Mouse (Mus musculus): ENCODE measurements around the gene Casp9.

The Casp9 gene

DNA sequence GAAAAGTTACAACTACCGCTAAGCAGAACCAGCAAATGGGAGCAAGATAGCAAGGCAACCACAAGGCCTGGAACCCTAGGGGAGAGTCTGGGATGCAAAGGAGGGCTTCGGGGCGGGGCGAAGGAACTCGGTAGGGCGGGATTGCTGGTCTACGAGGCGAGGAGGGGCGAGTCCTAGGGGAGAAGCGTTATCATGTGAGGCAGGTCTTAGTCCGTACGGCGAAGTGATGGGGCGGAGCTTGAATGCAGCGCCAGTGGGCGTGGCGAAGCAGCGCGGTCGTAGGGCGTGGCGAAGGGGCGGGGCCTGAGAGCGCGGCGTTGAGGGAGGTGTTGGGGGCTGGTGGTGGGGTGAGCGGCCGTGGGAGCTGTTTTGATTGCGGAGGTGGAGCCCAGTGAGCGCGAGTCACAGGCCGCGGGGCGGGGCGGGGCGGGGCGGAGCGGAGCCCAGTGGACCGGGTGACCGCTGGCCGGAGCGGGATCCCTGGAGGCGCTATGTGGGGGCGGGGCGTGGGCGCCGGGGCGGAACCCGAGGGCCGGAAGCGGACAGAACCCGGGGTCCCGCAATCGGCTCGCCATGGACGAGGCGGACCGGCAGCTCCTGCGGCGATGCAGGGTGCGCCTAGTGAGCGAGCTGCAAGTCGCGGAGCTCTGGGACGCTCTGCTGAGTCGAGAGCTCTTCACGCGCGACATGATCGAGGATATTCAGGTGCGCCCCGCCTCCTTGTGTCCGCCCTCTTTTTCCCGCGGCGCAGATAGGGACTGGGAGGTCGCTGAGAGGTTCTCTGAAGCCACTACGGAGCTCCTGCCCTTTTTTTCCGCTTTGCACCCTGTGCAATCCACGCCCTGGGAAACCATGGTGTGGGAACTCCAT, at the start of gene Casp9:
TSS of gene Casp9 (plus strand) at position 331 of the 870 bp plus-strand sequence.
- DNase-seq (ENCODE audit: low read depth, low spot score), result peak; percentile 99

DNA sequence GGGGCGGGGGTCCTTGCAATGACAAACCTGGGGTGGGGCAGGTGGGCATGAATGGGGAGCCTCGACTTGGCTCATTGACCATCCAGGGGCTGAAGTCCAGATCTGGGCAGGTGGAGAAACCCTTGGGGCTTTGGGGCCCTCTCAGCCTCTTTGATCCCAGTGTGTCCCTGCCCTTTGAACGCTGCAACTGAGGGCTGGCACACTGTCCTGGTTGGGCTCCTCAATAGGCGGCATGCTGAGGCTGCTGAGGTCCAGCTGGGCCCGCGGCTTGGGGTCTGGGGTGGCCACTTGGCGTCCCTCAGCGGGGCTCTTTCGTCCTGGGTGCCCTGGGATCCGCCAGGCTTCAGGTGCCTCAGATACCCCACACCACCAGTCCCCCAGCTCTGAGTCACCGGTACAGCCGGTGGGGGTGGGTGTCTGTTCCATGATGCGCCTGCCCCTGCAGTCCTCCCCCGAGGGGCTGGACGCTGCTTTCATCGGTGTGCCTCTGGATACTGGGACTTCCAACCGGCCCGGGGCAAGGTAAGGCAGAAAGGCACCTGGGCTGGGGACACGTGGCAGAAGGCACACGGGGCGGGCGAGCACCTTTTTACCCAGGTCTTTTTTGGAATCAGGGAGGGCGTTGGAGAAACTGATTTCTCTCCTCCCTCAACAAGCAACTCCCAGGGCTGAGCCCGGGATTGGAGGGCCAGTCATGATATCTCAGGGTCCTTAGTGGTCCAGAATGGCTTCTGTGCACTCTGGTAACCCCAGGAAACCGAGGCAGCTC, 46.6 kb upstream of the Casp9 start, which contains the start of gene Agmat:
TSS of gene Agmat (plus strand) at position 95 of the 769 bp plus-strand sequence.
- no peak for DNase-seq (ENCODE audit: low read depth, low spot score)

DNA sequence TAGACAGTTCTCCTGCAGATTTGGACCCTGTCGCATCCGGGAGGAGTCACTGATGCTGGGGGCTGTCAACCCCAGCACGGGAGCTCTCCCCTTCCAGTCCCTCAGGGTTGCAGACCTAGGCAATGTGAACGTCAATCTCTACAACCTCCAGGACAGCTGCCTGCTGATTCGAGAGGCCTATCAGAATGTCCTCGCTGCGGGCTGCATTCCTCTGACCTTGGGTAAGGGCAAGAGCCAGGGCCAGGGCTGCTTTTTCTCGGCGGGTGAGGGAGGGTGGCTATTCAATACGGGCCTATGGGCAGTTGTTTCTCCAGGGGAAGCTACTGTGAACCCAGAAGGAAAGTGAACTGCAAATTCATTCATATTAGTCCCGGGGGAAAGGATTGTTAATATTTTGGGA, 43.9 kb upstream of the Casp9 start:
- DNase-seq (ENCODE audit: low read depth, low spot score), result peak; percentile 38

DNA sequence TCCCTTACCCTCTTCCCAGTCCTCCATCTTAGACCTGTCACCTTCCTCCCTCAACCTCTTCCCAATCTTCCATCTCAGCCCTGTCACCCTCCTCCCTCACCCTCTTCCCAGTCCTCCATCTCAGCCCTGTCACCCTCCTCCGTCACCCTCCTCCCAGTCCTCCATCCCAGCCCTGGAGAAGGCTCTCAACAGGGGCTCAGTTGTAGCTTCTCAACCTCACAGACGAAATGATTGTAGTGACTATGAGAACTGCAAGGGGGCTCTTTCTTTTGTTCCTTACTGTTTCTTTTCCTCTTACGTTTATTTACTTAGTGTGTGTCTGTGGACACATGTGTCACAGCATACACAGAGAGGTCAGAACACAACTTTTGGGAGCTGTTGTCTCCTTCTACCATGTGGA, 42.6 kb upstream of the Casp9 start:
- no peak for DNase-seq (ENCODE audit: low read depth, low spot score)

DNA sequence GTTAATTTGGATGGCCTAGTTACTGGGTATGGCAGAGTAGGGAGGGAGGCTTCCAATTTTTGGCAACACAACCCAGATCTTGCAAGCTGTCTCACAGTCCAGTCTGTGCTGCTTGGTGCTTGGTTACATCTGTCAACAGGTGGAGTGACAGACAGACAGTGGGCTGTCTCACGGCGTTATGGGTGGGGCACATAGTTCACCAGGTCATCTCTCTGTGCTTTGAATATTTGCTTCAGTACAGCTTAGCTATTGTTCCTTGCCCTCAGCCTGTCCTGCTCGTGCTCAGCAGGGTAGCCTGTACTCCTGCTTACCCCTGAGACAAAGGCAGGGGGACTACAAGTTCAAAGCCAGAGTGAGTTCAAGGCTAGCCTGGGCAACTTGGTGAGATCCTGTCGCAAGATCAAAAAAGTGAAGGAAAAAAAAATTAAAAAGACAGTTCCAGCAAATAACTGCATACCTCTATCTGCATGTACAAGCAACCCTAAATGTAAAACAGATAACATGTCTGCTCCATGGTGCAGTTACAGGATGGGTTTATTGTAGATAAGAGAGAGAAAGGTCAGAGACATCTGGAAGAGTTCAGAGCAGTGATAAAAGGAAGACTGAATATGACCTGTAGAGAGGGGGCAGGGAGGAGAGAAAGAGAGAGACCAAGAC, 41.9 kb upstream of the Casp9 start:
- DNase-seq (ENCODE audit: low read depth, low spot score), result peak; percentile 75

DNA sequence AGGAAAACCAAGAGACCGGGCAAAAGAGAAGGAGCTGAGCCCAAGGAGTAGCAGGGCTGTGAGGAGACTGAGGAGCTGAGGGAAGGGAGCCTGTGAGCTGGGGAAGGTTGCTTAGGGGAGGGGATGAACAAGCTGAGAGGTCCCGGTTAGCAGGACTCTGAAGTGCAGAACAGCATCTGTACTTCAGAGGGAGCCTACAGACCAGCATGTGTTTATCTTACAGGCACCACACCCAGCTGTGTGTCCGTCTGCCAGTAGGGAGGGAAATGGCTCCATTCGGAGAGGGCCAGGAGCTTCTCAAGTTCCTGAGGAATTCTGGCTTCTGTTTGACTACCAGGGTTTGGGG, 41.4 kb upstream of the Casp9 start:
- peak; percentile 80 for DNase-seq (ENCODE audit: low read depth, low spot score)

DNA sequence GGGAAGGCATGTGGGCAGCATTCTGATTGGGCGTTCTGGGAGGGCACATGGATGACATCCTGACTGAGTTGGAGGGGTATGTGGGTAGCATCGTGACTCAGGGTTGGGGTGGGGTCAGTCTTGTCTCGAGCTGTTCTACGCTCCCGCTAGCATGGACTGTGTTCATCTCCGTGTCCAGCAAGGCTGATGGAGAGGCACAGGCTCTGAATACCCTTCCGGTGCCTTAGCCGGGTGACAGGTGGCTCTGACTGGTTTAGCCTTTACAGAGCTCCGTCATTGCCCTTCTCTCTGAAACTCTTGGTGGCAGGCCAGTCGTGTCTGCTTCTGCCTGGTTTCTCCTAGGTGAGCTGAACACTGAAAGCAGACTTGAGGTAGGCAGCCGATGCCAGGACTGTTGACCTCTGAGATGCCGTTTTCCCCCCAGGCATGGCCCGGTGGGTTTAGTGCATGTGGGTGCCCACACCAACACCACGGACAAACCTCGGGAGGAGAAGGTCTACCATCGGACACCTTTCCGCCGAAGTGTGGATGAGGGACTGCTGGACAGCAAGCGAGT, 38.0 kb upstream of the Casp9 start:
- no peak for DNase-seq (ENCODE audit: low read depth, low spot score)

DNA sequence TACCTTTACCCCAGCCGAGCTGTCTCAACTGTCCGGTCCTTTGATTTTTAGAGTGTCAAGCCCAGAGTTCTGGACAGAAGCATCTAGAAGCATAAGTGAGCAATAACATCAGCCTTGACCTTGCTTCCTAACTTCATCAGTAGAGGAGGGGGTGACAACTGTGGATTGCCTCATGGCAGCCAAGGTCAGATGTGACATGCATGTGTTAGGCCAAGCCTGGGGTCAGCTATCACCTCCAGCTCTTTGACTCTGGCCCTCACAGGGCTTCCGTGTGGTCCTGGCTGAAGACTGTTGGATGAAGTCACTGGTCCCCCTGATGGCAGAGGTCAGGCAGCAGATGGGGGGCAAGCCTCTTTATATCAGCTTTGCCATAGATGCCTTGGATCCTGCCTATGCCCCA, 36.3 kb upstream of the Casp9 start:
- DNase-seq (ENCODE audit: low read depth, low spot score), result no peak

DNA sequence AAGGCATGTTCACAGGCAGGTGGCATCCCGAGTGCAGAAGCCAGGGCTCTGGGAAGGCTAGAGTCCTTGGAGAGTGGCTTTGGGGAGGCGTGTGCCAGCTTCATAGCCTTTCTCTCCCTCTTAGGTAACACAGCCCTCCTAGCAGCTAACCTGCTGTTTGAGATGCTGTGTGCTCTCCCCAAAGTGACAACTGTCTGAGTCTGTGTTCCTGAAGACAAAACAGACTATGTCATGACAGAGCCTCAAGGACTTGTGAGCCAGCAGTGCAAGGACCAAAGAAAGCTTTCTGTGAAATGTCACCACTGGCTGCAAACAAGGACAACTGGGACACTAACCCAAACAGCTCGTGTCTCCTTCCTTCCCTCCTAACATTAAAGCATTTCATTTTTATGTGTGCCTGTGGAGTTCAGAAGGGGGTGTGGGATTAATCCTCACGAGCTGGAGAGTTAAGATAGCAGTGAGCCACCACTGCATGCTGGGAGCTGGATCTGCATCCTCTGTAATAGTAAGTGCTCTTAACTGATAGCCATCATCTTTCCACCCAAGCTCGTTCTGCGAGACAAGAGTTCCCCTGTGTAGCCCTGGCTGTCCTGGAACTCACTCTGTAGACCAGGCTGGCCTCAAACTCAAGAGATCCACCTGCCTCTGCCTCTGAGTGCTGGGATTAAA, 34.4 kb upstream of the Casp9 start:
- DNase-seq (ENCODE audit: low read depth, low spot score), result no peak

DNA sequence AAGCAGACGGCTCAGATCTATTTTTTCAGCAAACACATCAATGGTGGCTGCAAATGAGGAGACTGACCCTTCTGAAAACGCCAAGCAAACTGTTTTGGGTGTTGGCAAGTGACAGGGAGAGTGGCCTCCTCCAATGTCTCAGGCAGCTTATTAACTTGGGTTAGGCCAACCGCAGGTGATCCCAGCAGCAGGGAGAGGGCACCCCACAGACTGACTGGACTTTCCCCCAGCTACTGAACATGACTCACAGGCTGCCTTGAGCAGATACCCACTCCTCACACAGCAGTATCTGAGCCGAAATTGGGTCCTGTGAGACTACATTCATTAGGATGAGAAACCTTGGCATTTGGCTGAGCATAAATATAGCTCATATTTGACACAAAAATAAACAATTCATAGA, 32.5 kb upstream of the Casp9 start:
- DNase-seq (ENCODE audit: low read depth, low spot score), result no peak

DNA sequence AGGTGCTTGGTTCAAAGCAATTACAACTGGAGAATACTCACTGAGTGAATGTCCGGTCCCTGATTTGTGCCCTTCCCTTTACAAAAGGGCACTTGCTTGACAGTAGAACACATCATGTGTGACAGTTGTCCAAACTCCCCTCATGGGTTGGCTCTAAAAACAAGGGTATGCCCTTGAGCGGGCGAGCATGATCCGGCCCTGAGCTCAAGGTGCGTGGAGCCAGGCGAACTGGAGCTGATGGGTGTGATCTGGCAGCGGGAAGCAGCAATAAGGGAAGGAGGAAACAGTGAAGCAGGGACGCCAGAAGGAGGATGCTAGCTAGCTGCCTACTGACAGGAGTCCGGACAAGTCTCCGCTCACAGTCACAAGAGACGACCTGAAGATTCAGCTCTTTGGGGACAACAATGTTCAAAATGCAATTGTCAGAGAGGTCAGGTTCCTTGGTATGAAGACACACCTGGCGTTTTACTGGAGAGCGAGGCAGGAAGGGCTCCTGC, 31.3 kb upstream of the Casp9 start:
- DNase-seq (ENCODE audit: low read depth, low spot score), result no peak

DNA sequence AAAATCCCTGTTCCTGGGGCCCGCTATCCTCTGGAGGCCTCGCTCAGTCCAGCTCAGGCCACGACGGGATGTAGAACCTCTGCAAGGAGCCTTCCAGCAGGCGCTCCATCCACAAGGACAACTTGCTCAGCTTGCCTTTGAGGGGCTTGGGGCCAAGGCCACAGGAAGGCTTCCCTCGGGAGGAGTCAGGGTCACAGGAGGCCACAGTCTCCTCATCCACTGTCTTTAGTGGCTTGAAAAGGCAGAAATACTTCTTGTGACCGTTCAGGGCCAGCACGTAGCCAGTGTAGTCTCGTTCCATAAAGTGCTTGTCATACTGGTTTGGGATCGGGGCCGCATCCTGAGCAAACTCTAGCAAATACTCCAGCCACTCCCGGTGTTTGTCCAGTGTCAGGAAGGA, 29.9 kb upstream of the Casp9 start:
- DNase-seq (ENCODE audit: low read depth, low spot score), result no peak

DNA sequence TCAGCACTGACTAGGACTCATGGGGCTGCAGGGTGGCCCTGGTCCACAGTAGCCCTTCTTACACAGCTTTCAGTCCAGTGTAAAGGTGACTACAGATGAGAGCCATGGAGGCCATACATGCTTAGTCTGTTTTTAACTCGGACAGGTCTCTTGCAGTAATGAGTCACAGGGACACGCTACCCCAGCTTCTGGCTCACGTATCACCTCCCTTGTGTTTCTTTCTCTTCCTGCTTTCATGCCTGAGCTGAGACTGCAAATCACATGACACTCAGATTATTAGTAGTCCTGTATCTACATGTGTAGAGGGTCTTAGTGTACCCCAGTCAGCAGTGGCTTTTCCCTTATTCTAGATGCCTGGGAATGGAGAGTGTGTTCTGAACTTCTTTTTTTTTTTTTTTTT, 28.4 kb upstream of the Casp9 start:
- DNase-seq (ENCODE audit: low read depth, low spot score), result no peak

DNA sequence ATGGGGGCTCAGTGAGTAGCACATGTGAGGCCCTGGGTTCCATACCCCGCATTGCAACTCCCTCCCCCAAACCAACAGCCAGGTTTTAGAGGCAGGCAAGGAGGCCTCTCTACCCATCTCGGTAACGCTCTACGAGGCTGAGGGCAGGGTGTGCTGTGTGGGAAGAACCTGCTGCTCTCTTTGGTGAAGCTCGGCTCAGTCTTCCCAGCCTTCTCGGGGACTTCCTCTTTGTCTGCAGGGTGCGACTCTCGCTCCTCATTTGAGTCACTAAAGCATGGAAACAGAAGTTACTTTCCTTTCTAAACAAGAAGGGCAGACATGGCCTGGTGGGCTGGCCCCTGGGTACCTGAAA, 27.1 kb upstream of the Casp9 start:
- no peak for DNase-seq (ENCODE audit: low read depth, low spot score)

DNA sequence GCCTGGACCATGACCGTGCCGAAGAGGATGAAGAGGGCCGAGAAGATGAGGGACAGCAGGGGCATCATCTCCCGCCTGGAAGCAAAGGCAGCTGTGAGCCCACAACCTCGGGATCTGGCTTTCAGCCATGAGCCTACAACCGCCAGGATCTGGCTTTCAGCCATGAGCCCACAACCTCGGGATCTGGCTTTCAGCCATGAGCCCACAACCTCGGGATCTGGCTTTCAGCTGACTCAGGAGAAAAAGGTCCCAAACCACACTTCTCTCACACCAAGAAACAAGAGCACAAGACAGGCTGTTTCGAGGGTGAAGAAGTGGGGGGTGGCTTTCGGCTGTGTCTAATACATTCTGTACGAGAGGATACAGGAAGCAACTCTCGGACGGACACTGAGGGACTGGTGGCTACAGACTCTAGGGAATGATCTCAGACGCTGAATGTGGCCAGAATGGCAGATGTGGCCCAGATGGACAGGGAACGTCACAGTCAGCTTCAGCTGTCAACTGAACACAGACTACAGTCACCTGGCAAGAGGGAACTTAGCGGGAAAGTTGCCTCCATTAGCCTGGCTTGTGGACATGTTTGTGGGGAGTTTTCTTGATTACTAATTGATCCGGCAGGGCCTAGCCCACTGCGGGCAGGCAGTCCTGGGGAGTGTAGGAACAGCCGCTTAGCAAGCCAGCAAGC, 26.6 kb upstream of the Casp9 start:
- no peak for DNase-seq (ENCODE audit: low read depth, low spot score)

DNA sequence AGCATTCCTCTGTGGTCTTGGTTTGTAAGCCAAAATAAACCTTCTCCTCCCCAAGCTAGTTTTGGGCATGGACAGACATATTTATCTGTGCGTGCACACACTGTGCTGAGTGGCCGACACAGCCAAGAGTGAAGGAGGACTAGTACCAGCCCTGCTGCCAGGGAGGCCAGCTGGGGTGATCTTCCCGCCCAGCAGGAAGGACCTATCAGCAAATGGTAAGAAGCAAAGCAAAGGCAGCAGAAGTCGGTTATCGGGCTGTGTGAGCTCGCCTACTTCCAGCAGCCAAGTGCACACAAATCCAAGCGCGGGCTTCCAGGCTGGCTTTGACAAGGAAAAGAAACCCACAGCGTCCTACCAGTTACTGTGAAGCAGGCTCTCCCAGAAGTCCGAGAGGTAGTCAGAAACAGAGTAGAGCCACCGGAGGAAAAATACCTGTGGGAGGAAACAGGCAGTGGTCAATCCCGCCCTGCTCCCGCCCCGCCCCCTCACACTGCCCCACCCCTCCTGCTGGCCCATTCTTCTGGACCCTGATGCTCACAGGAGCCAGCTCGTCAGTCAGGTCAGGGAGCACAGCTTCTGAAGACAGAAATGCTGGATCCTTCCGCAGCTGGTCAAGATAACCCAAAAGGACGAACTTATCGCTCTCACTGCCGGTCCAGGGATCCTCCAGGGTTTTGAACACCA, 25.9 kb upstream of the Casp9 start:
- DNase-seq (ENCODE audit: low read depth, low spot score), result no peak

DNA sequence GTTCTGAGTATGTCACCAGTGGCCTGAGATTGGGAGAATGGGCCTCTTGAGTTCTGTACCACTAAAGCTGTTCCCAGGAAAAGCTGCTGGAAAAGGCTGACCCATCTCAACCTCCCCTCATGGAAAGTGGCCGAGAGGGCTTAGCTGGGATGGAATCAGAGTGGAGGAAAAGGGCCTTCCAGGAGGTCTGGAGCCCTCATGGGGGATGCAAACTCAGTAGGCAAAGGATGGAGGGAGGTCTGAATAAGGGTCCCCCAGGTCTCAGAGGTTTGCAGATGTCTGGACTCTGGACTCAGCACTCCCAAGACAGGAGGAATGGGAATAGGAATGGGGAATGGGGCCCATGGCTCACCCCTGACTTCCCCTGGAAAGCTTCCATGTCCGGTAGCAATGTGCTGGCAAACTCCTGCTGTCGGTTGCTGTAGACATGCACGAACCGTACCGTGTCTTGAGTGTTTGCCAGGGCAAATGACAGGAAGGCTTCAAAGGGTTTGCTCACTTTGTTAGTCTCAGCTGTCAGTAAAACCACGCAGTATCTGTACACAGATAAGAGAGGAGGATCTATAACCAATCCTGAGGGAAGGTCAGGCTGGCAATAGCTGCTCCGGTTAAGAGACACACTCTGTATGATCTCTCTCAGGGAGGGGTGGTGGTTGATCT, 23.8 kb upstream of the Casp9 start:
- no peak for DNase-seq (ENCODE audit: low read depth, low spot score)

DNA sequence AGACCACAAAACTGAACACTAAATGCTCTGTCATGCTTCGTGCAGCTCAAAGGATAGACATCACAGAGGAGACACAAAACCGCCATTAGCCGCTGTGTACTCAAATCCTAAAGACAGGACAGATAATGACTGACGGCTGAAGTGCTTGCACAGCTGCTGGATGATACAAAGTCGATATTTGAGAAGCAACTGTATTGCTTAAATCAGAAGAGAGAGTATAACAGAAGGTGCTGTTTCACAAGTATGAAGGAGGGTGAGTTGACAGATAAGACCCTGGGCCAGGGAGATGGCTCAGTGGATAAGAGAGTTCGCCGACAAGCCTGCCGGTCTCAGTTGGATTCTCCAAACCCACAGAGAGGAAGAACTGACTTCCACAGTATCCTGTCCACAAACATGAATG, 21.6 kb upstream of the Casp9 start:
- no peak for DNase-seq (ENCODE audit: low read depth, low spot score)

DNA sequence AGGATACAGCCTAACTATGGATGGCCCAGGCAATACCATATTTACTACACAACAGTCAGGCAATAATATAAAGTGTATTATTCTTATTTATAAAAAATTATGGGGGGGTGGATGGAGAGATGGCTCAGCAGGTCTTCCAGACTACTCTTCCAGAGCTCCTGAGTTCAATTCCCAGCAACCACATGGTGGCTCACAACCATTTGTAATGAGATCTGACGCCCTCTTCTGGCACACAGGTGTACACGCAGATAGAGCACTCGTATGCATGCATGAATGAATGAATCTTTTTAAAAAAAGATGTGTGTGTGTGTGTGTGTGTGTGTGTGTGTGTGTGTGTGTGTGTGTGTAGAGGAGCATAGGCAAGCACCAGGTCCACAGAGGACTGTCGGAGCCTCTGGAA, 20.4 kb upstream of the Casp9 start:
- DNase-seq (ENCODE audit: low read depth, low spot score), result peak; percentile 42

DNA sequence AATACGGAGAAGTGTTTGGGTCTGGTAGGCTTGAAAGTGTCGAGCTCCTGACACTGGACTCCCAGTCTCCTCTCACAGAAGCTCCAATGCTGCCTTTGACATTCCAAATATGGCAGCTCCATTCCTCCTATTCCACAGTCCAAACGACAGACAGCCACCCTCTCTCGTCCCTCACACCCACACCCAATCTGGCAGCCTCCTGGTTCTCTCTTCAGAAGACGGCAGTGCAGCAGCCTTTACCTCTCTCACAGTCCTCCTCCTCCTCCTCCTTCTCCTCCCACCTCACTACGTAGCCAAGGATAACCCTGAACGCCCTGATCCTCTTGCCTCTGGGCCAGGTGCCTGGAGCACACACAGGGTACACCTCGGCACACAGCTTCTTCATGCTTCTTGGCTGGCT, 13.6 kb upstream of the Casp9 start:
- no peak for DNase-seq (ENCODE audit: low read depth, low spot score)
